Mouse (Mus musculus): ENCODE data around the gene Asb8.

DNA sequence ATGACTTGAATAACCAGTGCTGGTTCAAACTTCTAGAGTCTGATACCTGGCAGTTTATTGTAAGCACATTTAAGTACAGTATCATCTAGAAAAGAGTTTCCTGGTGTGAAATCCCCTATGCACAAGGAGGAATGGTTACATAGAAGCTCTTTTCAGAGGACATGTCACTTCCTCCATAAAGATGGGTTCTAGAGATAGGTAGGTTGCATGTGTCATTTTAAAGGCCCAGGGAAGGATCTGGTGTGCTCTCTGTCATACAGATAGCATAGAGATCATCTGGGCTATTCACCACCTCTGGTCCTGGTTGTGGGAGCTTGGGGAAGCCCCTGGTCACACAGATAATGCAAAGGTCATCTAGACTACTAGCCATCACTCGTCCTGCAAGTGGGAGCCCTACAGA, 8.2 kb downstream of the Asb8 start:
- TF ChIP-seq POLR2A (IDR thresholded peaks at IDR 0.05; ENCODE audit: borderline replicate concordance, extremely low read depth, insufficient read depth, insufficient read length, poor library complexity, severe bottlenecking) (no peak), CTCF (IDR thresholded peaks at IDR 0.05; ENCODE audit: borderline replicate concordance, extremely low read depth, insufficient read depth, insufficient read length) (no peak)

Data from brain, embryonic 14.5 days (tissue).